Mouse (Mus musculus) large intestine, adult 2 months (tissue): ENCODE measurements around the gene Mxra8. TPM values are rescaled to one million over a fixed set of nuclear protein-coding genes. Genes with fewer than 3 reads are reported as not detected.

Source experiments
- DNase-seq: peaks from one replicate; pipeline ENCODE4 v3.0.0-alpha.2; 2012; ENCODE audit warnings: low read depth, low spot score
- WGBS: fragments of 180-500 bp; shearing (Covaris S2); methylation state at CpG from one replicate; pipeline ENCODE4 v1.1.7; 2018; 5-methylcytosine and 5-hydroxymethylcytosine counted together
- polyA plus RNA-seq: library from polyadenylated mRNA; depleted of rRNA; stranded (reverse); fragments of >200 nt; gene quantifications from 2 replicates; pipeline ENCODE4 v1.2.3, GENCODE M21; 2012; rRNA removed

Mxra8 gene
- polyA plus RNA-seq, result 55.5 and 69.3 TPM in 2 replicates

DNA sequence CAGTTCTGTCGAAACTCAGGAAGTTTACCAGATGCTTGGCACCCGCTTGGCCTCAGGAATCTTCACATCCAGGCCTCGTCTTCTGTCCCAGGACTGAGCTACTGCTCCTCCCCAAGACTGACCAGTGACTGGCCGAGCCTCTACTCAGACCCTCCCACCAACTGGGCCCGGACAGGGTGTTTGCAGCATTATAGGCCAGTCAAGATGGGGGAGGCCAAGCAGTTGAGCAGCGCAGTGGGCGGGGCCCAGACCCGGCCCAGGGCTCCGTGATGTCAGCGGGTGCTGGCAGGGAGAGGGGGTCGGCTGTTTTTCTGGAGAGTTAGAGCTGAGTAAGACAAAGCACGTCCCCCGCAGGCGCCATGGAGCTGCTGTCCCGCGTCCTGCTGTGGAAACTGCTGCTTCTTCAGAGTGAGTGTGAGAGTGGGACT lies at the start of gene Mxra8:
TSS of gene Mxra8 (plus strand) at position 198 of the 428 bp plus-strand sequence.
- DNase-seq, result no peak
- 50% methylated on average over 16 of the region's 16 CpGs for WGBS

DNA sequence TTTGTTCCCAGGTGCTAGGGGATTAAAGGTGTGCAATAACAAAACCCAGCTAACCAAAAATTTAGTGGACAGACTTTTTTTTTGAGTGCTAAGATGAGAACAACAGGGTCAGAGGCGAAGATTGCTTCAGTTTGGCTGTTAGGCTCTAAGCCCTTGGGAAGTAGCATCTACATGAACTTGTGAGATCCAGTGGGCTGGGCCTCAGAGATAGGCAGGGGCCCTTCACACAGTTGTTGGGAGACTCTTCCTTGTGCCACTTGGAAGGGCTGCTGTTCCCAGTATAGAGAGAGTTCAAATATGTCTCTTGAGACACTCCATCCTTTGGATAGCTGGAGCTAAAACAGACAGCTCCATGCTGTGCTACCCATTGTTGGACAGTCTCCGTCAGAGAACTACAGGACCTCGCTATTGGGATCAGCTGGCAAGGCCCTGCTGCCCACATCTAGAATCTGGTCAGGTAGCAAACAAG lies 49.4 kb upstream of the Mxra8 start, which contains the start of gene Ankrd65:
TSS of gene Ankrd65 (plus strand) at position 419 of the 469 bp plus-strand sequence.
- WGBS, result 90% methylated on average over 3 of the region's 3 CpGs
- no peak for DNase-seq

DNA sequence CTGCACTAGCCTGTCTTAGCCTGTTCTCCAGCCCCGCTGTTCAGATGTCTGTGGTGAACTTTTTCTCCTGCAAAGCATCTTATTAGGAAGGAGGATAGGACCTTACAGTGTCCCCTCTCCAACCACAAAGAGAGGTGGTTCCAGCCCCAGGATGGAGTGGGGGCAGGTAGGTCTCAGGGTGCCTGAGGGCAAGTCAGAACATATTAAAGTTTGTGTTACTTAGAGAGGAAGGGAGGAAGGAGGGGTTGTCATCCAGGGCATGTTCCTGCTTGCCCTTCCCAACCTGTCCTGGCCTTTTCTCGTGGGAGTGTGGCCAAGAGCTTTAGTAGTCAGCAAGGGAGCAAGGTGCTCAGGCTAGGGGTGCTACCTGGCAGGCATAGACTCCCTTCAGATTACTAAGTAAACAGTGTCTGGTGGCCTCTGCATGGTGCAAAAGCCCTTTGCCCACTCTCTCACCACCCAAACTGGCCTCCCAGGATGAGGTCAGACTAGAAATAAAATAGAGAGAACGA lies 48.8 kb upstream of the Mxra8 start:
- DNase-seq, result no peak
- WGBS, result 46% methylated on average over 3 of the region's 3 CpGs

DNA sequence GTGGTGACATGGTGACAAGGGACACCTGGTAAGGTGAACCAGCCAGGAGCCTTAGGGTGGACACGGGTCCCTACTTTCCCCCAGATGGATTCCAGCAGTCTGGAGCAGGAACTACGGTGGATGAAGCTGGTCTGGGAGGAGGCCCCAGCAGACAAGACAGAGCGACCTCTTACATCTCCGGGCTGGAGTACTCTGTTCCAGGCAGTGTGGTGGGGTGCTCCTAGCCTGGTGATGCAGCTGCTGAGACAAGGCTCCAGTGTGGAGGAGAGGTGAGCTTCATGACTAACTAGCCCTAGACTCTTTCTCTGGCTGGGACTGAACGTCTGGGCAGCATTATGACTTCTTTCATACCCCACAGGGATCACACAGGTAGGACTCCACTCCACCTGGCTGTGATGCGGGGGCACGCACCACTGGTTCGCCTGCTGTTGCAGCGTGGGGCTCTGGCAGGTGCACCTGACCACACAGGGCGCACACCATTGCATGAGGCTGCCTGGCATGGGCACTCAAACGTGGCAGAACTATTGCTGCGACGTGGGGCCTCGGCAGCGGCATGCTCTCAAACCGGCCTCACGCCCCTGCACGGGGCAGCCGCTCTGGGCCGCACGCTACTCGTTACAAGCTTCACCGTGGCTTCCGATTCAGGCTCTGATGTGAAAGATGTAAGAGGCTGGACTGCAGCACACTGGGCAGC lies 48.1 kb upstream of the Mxra8 start:
- WGBS, result 79% methylated on average over 24 of the region's 24 CpGs
- DNase-seq, result no peak

DNA sequence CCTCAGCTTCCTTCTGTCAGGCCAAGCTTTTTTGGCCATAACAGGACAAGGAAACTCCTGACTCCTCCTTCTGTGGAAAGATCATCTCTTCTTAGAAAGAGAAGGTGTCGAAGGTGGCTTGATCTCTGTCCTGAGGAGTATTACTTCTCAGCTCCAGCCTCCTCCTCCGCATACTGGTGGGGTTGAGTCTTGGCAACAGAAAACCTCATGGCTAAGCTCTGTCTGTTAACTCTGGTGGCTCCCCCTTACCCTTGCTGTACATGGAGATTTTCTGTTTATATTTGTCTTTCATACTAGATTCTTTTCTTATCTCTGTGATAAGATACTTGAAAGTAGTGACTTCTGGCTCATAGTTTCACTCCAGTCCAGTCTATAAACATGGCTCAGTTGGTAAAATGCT lies 45.8 kb upstream of the Mxra8 start:
- no peak for DNase-seq
- WGBS, result 76% methylated on average over 2 of the region's 2 CpGs

DNA sequence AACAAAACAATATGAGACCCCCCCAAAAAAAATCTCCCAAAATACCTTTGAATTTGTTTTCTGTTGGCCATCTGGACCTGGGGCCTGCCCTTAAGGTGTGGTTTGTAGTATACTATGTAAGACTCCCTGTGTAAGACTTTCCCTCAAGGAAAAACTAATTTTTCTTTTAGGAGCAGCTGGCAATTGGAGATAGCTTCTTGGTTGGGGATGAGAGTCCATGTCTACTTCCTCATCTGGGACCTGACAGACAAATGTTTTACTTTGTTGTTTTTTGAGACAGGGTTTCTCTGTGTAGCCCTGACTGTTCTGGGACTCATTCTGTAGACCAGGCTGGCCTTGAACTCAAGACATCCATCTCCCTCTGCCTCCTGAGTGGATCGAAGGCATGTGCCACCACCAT lies 37.4 kb upstream of the Mxra8 start:
- 100% methylated on average over 1 of the region's 1 CpGs for WGBS
- no peak for DNase-seq

DNA sequence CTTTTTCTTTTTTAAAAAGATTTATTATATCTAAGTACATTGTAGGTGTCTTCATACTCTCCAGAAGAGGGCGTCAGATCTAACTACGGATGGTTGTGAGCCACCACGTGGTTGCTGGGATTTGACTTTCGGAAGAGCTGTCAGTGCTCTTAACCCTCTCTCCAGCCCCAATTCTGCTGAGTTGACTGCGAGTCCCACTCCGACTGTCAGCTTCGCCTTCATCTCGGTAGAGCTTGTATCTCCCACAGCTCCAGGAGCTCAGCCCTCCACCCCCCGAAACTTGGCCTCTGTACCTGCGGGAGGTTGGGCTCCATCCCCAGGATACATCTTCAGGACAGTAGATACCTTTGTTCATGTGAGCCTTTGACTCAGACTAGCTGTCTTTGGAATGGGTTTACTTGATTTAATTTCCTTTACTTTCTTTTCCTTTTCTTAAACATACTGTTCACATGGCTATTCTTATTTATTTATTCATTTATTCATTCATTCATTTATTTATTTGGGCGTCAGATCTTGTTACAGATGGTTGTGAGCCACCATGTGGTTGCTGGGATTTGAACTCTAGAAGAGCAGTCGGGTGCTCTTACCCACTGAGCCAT lies 36.6 kb upstream of the Mxra8 start, which contains the start of gene Mrpl20:
TSS of gene Mrpl20 (plus strand) at position 138 of the 599 bp plus-strand sequence.
- 10% methylated on average over 12 of the region's 12 CpGs for WGBS
- no peak for DNase-seq

DNA sequence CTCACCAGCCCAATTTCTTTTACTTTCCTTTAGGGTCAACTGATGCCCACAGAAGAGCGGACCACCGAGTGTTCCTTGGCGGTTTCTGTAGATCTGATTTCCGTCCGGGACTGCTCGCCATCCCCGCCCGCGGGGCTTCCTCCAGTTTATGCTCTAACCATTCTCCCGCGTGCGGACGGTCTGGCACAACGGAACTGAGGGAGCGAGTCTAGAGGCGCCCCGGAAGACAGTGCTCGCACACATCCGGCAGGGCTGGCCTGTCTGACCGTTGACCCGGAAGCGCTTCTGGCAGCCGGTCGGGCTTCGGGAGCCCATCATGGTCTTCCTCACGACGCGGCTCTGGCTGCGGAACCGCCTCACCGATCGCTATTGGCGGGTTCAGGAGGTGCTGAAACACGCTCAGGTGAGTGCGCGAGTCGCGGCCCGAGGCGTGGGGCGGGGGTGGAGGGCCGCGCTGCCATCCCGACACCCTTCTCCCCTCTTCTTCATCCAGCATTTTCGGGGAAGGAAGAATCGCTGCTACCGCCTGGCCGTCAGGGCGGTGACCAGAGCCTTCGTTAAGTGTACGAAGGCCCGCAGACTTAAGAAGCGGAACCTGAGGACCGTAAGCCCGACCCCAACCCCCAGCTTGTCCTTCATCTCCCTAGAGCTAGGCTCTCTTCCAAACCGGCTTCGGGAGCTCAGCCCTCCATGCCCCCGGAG lies 36.0 kb upstream of the Mxra8 start:
- under 1% methylated on average over 58 of the region's 58 CpGs for WGBS
- peak; percentile 68 for DNase-seq

DNA sequence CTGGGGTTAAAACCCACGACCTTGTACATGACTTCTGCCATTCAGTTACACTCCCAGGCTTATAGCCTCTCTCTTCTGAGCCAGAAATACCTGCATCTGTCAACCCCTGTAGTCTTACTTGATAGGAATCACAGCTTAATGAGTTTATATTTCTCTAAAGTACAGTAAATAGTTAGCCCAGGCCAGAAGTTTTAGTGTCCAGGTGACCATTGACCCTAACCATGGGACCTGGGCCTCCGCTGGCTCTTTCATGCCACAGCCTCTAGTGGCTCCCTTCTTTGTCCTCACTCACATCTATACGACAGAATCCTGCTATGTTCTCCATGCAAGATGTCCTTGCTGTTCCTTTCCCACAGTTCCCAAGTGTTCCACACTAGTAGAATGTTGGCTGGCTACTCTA lies 31.6 kb upstream of the Mxra8 start:
- DNase-seq, result no peak
- 83% methylated on average over 3 of the region's 3 CpGs for WGBS

DNA sequence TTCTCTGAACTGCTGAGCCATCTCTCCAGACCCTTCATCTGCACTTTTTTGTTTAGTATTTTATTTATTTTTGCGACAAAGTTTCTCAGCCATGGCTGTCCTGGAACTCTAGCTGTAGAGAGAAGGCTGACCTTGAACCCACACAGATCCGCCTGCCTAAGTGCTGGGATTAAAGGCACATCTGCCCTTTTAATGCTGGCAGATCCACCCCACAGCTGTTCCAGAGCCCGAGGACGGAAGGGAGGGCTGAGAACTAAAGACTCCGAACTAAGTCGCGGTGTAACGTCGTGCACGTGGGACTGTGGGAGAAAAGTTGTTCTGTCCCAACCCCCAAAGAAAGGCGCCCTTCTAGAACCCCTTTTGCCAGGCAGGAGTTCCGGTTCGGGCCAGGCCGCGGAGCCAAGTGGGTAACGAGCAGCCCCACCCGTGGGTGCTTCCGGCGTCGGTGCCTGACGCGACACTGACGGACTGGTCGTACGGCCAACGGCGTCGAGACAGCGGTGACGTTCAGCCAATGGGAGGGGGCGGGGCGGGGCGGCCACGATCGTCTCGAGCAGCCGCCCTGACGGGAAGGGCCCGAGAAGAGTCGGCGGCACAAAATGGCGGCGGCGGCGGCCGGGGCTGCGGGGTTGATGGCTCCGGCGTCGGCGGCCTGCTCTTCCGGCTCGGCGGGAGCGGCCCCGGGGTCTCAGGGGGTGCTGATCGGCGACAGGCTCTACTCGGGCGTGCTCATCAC lies 27.4 kb upstream of the Mxra8 start, which contains the start of gene Ccnl2:
TSS of gene Ccnl2 (plus strand) at position 561 of the 736 bp plus-strand sequence.
- DNase-seq, result peak; percentile 73
- WGBS, result under 1% methylated on average over 60 of the region's 60 CpGs

DNA sequence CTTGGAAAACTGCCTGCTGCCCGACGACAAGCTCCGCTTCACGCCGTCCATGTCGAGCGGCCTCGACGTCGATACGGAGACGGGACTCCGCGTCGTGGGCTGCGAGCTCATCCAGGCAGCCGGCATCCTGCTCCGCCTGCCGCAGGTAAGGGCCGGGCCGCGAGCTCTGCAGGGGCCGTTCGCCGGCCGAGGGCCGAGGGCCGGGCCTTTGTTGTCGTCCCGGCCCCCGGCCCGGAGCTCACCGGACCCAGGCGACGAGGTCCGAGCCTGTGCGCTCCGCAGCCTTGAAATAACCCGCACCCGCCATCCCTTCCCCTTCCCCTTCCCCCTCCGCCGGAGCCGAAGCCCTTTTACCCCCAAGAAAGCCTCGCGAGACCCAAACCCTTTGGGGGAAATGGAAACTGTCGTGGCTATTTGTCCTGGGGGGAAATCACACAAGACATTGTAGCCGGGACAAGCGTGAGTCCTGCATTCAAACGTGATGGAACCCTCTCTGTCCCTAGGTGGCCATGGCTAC lies 26.8 kb upstream of the Mxra8 start:
- DNase-seq, result no peak
- under 1% methylated on average over 49 of the region's 49 CpGs for WGBS

DNA sequence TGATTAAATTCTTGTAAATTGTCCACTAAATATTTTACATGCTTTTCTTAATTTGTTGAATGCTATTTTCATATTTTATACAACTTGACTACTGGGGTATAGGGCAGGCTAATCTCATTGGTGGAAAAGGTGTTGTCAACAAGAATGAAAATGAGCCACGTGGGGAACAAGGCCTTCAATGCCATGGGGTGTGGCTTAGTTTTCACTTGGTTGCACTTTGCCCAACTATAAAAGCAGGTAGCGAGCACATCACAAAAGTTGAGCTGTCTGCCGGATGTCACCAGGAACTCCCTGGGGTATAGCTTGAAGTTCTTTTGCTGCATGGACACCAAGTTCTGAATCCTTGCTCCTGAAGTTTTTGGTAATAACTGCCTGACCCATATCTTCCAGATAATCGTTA lies 21.9 kb upstream of the Mxra8 start:
- WGBS, result 37% methylated on average over 4 of the region's 4 CpGs
- peak; percentile 62 for DNase-seq

DNA sequence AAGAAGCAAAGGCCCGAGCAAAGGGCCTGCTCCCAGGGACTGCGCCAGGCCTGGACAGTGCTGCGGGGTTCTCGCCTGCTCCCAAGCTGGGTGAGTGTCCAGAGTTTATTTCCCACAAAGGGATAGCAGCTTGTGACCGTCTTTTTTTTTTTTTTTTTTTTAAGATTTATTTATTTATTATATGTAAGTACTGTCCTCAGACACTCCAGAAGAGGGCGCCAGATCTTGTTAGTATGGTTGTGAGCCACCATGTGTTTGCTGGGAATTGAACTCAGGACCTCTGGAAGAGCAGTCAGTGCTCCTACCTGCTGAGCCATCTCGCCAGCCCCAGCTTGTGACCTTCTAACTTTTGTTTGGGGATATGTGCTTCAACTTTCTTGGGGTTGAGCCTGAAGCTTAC lies 18.5 kb upstream of the Mxra8 start:
- WGBS, result 65% methylated on average over 7 of the region's 7 CpGs
- no peak for DNase-seq

DNA sequence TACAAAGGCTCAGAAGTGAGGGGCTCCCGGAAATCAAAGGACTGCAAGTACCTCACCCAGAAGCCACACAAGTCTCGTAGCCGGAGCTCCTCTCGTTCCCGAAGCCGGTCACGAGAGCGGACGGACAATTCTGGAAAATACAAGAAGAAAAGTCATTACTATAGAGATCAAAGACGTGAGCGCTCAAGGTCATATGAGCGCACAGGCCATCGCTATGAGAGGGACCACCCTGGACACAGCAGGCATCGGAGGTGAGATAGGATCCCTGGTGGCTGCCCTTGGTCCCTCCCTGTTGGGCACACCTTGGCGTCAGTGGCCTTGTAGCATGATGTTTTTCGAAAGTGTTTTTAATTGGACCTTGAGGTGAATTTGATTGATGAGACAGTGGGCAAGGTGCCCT lies 16.0 kb upstream of the Mxra8 start:
- 93% methylated on average over 16 of the region's 16 CpGs for WGBS
- DNase-seq, result no peak

DNA sequence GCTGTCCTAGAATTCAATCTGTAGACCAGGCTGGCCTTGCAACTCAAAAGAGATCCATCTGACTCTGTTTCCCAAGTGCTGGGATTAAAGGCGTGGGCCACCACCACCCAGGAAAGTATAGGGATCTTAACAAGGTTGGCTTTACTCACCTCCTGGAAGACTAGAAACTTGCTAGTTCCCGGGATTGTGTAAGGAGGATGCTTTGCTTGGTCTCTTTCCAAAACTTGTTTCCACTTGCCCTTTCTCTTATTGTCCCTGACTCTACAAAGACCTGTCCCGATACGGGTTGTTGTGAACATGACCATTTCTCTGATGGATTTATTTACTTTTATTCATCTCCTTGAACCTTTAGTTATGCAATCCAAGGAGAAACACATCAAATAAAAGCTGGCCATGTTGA lies 9.6 kb upstream of the Mxra8 start:
- WGBS, result 90% methylated on average over 4 of the region's 4 CpGs
- no peak for DNase-seq

DNA sequence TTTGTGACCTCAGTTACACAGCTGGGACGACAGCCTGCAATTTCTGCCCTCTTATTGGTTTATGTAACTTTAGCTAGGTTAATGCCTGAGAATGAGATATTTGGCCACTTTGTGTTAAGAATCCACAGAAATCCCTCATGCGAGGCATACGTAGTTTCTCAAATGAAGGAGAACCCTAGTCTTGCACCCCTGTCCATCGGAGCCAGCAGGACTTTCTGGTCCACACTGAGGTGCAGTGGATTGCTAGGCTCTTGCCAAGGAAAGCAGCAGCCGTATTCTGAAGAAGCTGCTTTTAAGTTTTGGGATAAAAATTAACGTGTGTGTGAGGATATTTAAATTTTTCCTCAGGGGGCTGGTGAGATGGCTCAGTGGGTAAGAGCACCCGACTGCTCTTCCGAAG lies 8.9 kb upstream of the Mxra8 start:
- no peak for DNase-seq
- 42% methylated on average over 8 of the region's 8 CpGs for WGBS

DNA sequence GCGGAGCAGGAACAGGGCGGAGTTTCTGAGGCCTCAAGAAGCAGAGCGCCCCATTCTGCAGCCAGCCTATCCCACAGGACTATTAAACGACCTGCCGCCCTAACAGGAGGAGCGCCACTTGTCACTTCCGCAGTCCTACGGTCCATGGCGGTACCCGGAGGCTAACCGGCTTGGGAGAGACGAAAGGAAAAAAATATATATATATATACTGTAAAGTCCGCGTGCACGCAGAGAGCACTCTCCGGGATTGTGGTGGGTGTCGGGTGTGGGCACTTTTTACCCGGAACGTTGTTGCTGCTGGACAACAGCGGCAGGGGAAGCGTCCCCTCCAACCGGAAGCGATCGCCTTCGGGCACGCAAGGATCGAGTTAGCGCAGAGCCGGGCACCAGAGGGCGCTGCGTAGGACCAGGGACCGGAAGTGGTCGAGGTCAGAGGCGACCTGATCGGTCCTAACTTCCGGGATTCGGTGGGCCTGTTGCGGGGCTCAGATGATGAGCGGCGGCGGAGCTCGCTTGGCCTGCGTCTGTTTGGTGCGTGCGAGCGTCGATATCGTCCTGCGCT lies 8.2 kb upstream of the Mxra8 start, which contains the start of gene Aurkaip1:
TSS of gene Aurkaip1 (plus strand) at position 68 of the 562 bp plus-strand sequence.
- peak; percentile 71 for DNase-seq
- WGBS, result under 1% methylated on average over 49 of the region's 49 CpGs

DNA sequence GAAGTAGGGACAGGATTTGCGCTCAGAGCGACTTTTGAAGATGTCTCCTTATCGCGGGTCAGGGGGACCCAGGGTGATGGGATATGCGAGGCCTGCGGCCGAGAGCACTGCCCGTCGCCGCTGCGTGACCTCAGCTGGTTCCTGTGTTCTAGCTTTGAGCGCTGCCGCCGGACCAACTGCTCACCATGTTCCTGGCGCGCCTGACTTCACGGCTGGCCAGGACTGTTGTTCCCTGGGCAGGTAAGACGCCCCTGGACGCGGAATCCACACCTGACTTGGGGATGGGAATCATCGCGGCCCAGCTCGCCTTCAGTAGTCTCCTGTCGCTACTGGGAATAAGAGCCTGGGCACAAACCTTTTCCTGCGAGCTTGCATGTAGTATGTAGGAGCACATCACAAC lies 7.6 kb upstream of the Mxra8 start:
- DNase-seq, result no peak
- under 1% methylated on average over 25 of the region's 25 CpGs for WGBS

DNA sequence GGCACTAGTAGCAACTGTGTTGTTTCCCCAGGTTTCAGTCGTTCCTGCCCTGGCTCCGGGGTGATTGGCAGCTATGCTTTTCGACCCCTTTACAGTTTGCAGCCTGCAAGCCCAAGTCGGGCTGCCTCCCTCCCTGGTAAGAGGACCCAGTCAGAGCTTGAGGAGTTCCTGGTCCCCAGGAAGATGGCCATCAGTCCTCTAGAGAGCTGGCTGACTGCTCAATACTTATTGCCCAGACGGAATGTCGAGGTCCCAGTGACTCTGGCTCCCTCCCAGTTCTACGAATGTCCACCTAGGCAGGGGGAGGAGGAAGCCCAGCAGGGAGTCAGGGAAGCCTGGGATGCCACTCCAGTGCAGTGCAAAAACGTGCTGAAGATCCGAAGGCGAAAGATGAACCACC lies 7.2 kb upstream of the Mxra8 start:
- DNase-seq, result no peak
- 36% methylated on average over 10 of the region's 10 CpGs for WGBS
